8 mouse cellular contexts compared by ENCODE assay signal in the genomic region with DNA sequence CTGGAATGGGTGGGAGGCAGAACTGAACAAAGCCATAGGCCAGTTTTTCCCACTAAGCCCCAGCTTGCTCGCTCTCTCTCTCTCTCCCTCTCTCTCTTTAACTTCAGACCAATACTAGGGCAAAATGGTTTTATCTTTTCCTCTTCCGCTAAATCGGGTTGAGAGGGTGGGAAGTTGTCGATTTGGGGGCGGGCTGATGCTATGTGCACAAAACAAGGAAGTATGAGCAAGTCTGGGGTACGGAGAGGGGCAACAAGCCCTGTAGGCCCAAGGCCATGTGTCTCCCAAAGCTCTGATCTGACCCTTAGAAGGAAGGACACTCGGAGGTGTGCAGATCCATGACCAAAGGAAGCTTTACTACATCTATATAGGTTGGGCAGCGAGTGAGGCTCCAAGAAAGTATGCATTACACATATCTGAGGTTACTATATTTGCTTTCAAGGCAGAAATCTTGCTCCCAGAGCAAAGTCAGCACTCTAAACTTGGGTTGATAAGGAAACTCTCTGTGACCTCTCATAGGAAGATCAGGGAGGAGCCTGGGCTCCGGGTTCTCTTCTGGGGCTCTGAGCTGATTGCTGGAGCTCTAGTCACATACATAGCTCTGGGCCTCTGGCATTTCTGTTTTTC. TPM values are rescaled to one million over a fixed set of nuclear protein-coding genes. Genes with fewer than 3 reads are reported as not detected.
DNase-seq lines count a peak whose midpoint lies in the region; ATAC-seq and TF ChIP-seq lines count a peak whose summit lies in the region.

No protein-coding gene starts in this region.

- H3K4me3 ChIP-seq in heart, embryonic 15.5 days, result no peak overlapping the region
- no peak overlapping the region for H3K4me3 ChIP-seq in heart, embryonic 10.5 days
- 0 out of 2 replicates have a peak overlapping the region, but pooled peaks have one; percentile 97 for H3K4me3 ChIP-seq in E14TG2a.4 (replicated peaks; ENCODE audit: low read length)
- H3K4me3 ChIP-seq in intestine, embryonic 14.5 days (ENCODE audit: low read depth, low read length), result no peak overlapping the region
- no peak overlapping the region for H3K4me3 ChIP-seq in stomach, embryonic 15.5 days (replicated peaks)

- WGBS in heart, embryonic 15.5 days, result 41% methylated on average over 9 of the region's 9 CpGs
- WGBS in heart, embryonic 10.5 days, result 40% methylated on average over 9 of the region's 9 CpGs
- 60% methylated on average over 9 of the region's 9 CpGs for WGBS in intestine, embryonic 14.5 days
- WGBS in stomach, embryonic 15.5 days, result 58% methylated on average over 9 of the region's 9 CpGs

- no peak for DNase-seq in heart, embryonic 10.5 days (ENCODE audit: low spot score)
- DNase-seq in intestine, embryonic 14.5 days (ENCODE audit: low spot score), result peak; percentile 66
- no peak for DNase-seq in embryo, embryonic 9.5 days (ENCODE audit: extremely low spot score)
- DNase-seq in left cerebral cortex, adult 11 months (ENCODE audit: low spot score), result no peak

- no peak overlapping the region for H3K9ac ChIP-seq in heart, embryonic 15.5 days
- H3K9ac ChIP-seq in intestine, embryonic 14.5 days (ENCODE audit: low read length), result no peak overlapping the region
- no peak overlapping the region for H3K9ac ChIP-seq in stomach, embryonic 15.5 days

- peaks cover 43% of the 10 kb centered on the region for H3K4me1 ChIP-seq in heart, embryonic 15.5 days (replicated peaks)
- H3K4me1 ChIP-seq in heart, embryonic 10.5 days, result peaks cover 67% of the 10 kb centered on the region
- H3K4me1 ChIP-seq in E14TG2a.4 (replicated peaks; ENCODE audit: low read depth, low read length), result peaks cover 54% of the 10 kb centered on the region
- H3K4me1 ChIP-seq in intestine, embryonic 14.5 days (replicated peaks; ENCODE audit: control insufficient read depth, insufficient read depth, low read length), result peaks cover 31% of the 10 kb centered on the region
- H3K4me1 ChIP-seq in stomach, embryonic 15.5 days, result peaks cover 53% of the 10 kb centered on the region

- no peak overlapping the region; the same call in 1 of the 2 replicates for H3K27ac ChIP-seq in heart, embryonic 15.5 days
- H3K27ac ChIP-seq in heart, embryonic 10.5 days, result no peak overlapping the region; the same call in 1 of the 2 replicates
- peak overlapping the region; percentile 43; the same call in 1 of the 2 replicates for H3K27ac ChIP-seq in intestine, embryonic 14.5 days (ENCODE audit: low read depth)
- peak overlapping the region; percentile 84 for H3K27ac ChIP-seq in stomach, embryonic 15.5 days

- no peaks in the 10 kb centered on the region for H3K9me3 ChIP-seq in heart, embryonic 15.5 days (replicated peaks)
- no peaks in the 10 kb centered on the region for H3K9me3 ChIP-seq in heart, embryonic 10.5 days
- no peaks in the 10 kb centered on the region for H3K9me3 ChIP-seq in E14TG2a.4 (ENCODE audit: low read length)
- H3K9me3 ChIP-seq in intestine, embryonic 14.5 days (ENCODE audit: control insufficient read depth, low read length), result no peaks in the 10 kb centered on the region
- no peaks in the 10 kb centered on the region for H3K9me3 ChIP-seq in stomach, embryonic 15.5 days

- ATAC-seq in heart, embryonic 15.5 days (replicated peaks; ENCODE audit: insufficient number of reproducible peaks, insufficient read depth, low FRiP score, low read depth), result no peak
- no peak for ATAC-seq in intestine, embryonic 14.5 days (replicated peaks; ENCODE audit: low FRiP score, low TSS enrichment, low read depth)
- ATAC-seq in stomach, embryonic 15.5 days (ENCODE audit: insufficient read depth, low FRiP score, low read depth), result no peak
- ATAC-seq in megakaryocyte progenitor cell, adult 5-6 weeks (replicated peaks; ENCODE audit: poor library complexity), result no peak

- H3K4me2 ChIP-seq in heart, embryonic 15.5 days, result peak overlapping the region; percentile 92; the same call in 1 of the 2 replicates
- no peak overlapping the region for H3K4me2 ChIP-seq in intestine, embryonic 14.5 days (ENCODE audit: low read length)
- peak overlapping the region; percentile 91 for H3K4me2 ChIP-seq in stomach, embryonic 15.5 days

- no peaks in the 10 kb centered on the region for H3K36me3 ChIP-seq in heart, embryonic 15.5 days
- no peaks in the 10 kb centered on the region for H3K36me3 ChIP-seq in heart, embryonic 10.5 days
- peaks cover 12% of the 10 kb centered on the region for H3K36me3 ChIP-seq in E14TG2a.4 (ENCODE audit: insufficient read depth, low read length)
- no peaks in the 10 kb centered on the region for H3K36me3 ChIP-seq in intestine, embryonic 14.5 days (ENCODE audit: control insufficient read depth, insufficient read depth, low read length)
- no peaks in the 10 kb centered on the region for H3K36me3 ChIP-seq in stomach, embryonic 15.5 days

- H3K27me3 ChIP-seq in heart, embryonic 15.5 days, result peaks cover 20% of the 10 kb centered on the region
- H3K27me3 ChIP-seq in heart, embryonic 10.5 days (ENCODE audit: insufficient read depth, poor library complexity, severe bottlenecking), result peaks cover 28% of the 10 kb centered on the region
- H3K27me3 ChIP-seq in E14TG2a.4 (ENCODE audit: insufficient read depth, low read length), result peaks cover 63% of the 10 kb centered on the region
- H3K27me3 ChIP-seq in intestine, embryonic 14.5 days (replicated peaks; ENCODE audit: control insufficient read depth, insufficient read depth, low read length), result no peaks in the 10 kb centered on the region
- H3K27me3 ChIP-seq in stomach, embryonic 15.5 days (replicated peaks), result no peaks in the 10 kb centered on the region

- TF ChIP-seq CTCF in E14TG2a.4 (conservative IDR thresholded peaks at IDR 0.05; ENCODE audit: low read length), result no peak

RNA-seq across cellular contexts. Expression of a gene that starts 1.4 kb away (rescaled TPM):
- polyA plus RNA-seq in heart, embryonic 15.5 days (2015; fragmentation: Nextera tagmentation; extraction: Ambion mirVana), result 24.6 and 46.4 TPM in 2 replicates
- 29.5 and 74.6 TPM in 2 replicates for polyA plus RNA-seq in heart, embryonic 10.5 days (2016; fragmentation: Nextera tagmentation; extraction: Ambion mirVana)
- polyA plus RNA-seq in intestine, embryonic 14.5 days (2014; fragmentation: Nextera tagmentation; extraction: Ambion mirVana), result 157 and 165 TPM in 2 replicates
- polyA plus RNA-seq in stomach, embryonic 15.5 days (2015; fragmentation: Nextera tagmentation; extraction: Ambion mirVana), result 142 and 144 TPM in 2 replicates
- total RNA-seq in megakaryocyte progenitor cell, adult 5-6 weeks (2015), result 51.4 TPM in 2 replicates
- total RNA-seq in megakaryocyte progenitor cell, adult 5-6 weeks (2017), result 44.7 and 49.4 TPM in 2 replicates

RNA-seq across cellular contexts. Expression of a gene that starts 25.6 kb away (rescaled TPM):
- 6.6 and 11.4 TPM in 2 replicates for polyA plus RNA-seq in heart, embryonic 15.5 days (2015; fragmentation: Nextera tagmentation; extraction: Ambion mirVana)
- 9.6 TPM in 2 replicates for polyA plus RNA-seq in heart, embryonic 10.5 days (2016; fragmentation: Nextera tagmentation; extraction: Ambion mirVana)
- 7.0 and 8.3 TPM in 2 replicates for polyA plus RNA-seq in intestine, embryonic 14.5 days (2014; fragmentation: Nextera tagmentation; extraction: Ambion mirVana)
- polyA plus RNA-seq in stomach, embryonic 15.5 days (2015; fragmentation: Nextera tagmentation; extraction: Ambion mirVana), result 9.3 and 11.5 TPM in 2 replicates
- 7.8 and 8.3 TPM in 2 replicates for total RNA-seq in megakaryocyte progenitor cell, adult 5-6 weeks (2015)
- 2.4 and 8.2 TPM in 2 replicates for total RNA-seq in megakaryocyte progenitor cell, adult 5-6 weeks (2017)

RNA-seq across cellular contexts. Expression of a gene that starts 26.0 kb away (rescaled TPM):
- polyA plus RNA-seq in heart, embryonic 15.5 days (2015; fragmentation: Nextera tagmentation; extraction: Ambion mirVana), result 16.2 and 20.8 TPM in 2 replicates
- polyA plus RNA-seq in heart, embryonic 10.5 days (2016; fragmentation: Nextera tagmentation; extraction: Ambion mirVana), result 15.8 and 17.0 TPM in 2 replicates
- 16.4 and 16.7 TPM in 2 replicates for polyA plus RNA-seq in intestine, embryonic 14.5 days (2014; fragmentation: Nextera tagmentation; extraction: Ambion mirVana)
- 23.2 and 24.0 TPM in 2 replicates for polyA plus RNA-seq in stomach, embryonic 15.5 days (2015; fragmentation: Nextera tagmentation; extraction: Ambion mirVana)
- total RNA-seq in megakaryocyte progenitor cell, adult 5-6 weeks (2015), result 17.4 and 17.8 TPM in 2 replicates
- total RNA-seq in megakaryocyte progenitor cell, adult 5-6 weeks (2017), result 20.2 and 25.5 TPM in 2 replicates

RNA-seq across cellular contexts. Expression of a gene that starts 27.9 kb away (rescaled TPM):
- 0.37 and 1.2 TPM in 2 replicates for polyA plus RNA-seq in heart, embryonic 15.5 days (2015; fragmentation: Nextera tagmentation; extraction: Ambion mirVana)
- polyA plus RNA-seq in heart, embryonic 10.5 days (2016; fragmentation: Nextera tagmentation; extraction: Ambion mirVana), result 0.08 and 0.27 TPM in 2 replicates
- polyA plus RNA-seq in intestine, embryonic 14.5 days (2014; fragmentation: Nextera tagmentation; extraction: Ambion mirVana), result 0.27 and 1.0 TPM in 2 replicates
- polyA plus RNA-seq in stomach, embryonic 15.5 days (2015; fragmentation: Nextera tagmentation; extraction: Ambion mirVana), result 2.1 and 2.6 TPM in 2 replicates
- 2.1 and 2.3 TPM in 2 replicates for total RNA-seq in megakaryocyte progenitor cell, adult 5-6 weeks (2015)
- 1.6 and 1.8 TPM in 2 replicates for total RNA-seq in megakaryocyte progenitor cell, adult 5-6 weeks (2017)

Comparison
In these comparisons a context has a peak if more than half of its experiments do, and no peak if none do; other contexts are left out.
1. H3K27ac ChIP-seq: peak in intestine, embryonic 14.5 days (single experiment) and stomach, embryonic 15.5 days (single experiment); none in heart, embryonic 15.5 days (single experiment) and heart, embryonic 10.5 days (single experiment).